Mouse (Mus musculus) forebrain, embryonic 15.5 days (tissue): ENCODE results near the gene Ppp1r9b. TPM values are rescaled to one million over a fixed set of nuclear protein-coding genes. Genes with fewer than 3 reads are reported as not detected.

Experiments used
- ATAC-seq: fragments of 200-750 bp; cut with Nextera tagmentation; replicated peaks from 2 replicates; pipeline ENCODE4 v1.8.0; 2017; ENCODE audit warnings: mild to moderate bottlenecking, moderate TSS enrichment, moderate library complexity
- H3K27ac ChIP-seq: fragments of 300-500 bp; sonication (generic); replicated peaks from 2 replicates; pipeline ENCODE4 v1.5.1; 2015; ENCODE audit warnings: mild to moderate bottlenecking, inconsistent platforms
- H3K27me3 ChIP-seq: fragments of 300-500 bp; sonication (generic); 2 replicates; pipeline ENCODE4 v1.6.1; 2015; ENCODE audit warnings: inconsistent platforms
- H3K36me3 ChIP-seq: fragments of 300-500 bp; sonication (generic); 2 replicates; pipeline ENCODE4 v1.6.1; 2015; ENCODE audit warnings: mild to moderate bottlenecking, inconsistent platforms
- H3K4me1 ChIP-seq: fragments of 300-500 bp; sonication (generic); 2 replicates; pipeline ENCODE4 v1.6.1; 2015; ENCODE audit warnings: inconsistent platforms
- H3K4me2 ChIP-seq: fragments of 300-500 bp; sonication (generic); replicated peaks from 2 replicates; pipeline ENCODE4 v1.6.1; 2015; ENCODE audit warnings: mild to moderate bottlenecking, inconsistent platforms
- H3K4me3 ChIP-seq: fragments of 300-500 bp; sonication (generic); 2 replicates; pipeline ENCODE4 v1.5.1; 2015; ENCODE audit warnings: mild to moderate bottlenecking, inconsistent platforms
- H3K9ac ChIP-seq: fragments of 300-500 bp; sonication (generic); replicated peaks from 2 replicates; pipeline ENCODE4 v1.6.1; 2015; ENCODE audit warnings: mild to moderate bottlenecking, inconsistent platforms
- H3K9me3 ChIP-seq: fragments of 300-500 bp; sonication (generic); 2 replicates; pipeline ENCODE4 v1.6.1; 2016; ENCODE audit warnings: inconsistent platforms
- WGBS: fragments of 180-500 bp; shearing (Covaris S2); methylation state at CpG from one replicate; pipeline ENCODE4 v1.1.7; 2015; ENCODE audit warnings: mixed read lengths; 5-methylcytosine and 5-hydroxymethylcytosine counted together
- polyA plus RNA-seq: library from polyadenylated mRNA; unstranded; fragments of >200 nt; fragmentation: Nextera tagmentation; extraction: Ambion mirVana; gene quantifications from 2 replicates; pipeline ENCODE4 v1.2.1, GENCODE M21; 2015

Ppp1r9b gene
- polyA plus RNA-seq = 23.0 and 23.9 TPM in 2 replicates

DNA sequence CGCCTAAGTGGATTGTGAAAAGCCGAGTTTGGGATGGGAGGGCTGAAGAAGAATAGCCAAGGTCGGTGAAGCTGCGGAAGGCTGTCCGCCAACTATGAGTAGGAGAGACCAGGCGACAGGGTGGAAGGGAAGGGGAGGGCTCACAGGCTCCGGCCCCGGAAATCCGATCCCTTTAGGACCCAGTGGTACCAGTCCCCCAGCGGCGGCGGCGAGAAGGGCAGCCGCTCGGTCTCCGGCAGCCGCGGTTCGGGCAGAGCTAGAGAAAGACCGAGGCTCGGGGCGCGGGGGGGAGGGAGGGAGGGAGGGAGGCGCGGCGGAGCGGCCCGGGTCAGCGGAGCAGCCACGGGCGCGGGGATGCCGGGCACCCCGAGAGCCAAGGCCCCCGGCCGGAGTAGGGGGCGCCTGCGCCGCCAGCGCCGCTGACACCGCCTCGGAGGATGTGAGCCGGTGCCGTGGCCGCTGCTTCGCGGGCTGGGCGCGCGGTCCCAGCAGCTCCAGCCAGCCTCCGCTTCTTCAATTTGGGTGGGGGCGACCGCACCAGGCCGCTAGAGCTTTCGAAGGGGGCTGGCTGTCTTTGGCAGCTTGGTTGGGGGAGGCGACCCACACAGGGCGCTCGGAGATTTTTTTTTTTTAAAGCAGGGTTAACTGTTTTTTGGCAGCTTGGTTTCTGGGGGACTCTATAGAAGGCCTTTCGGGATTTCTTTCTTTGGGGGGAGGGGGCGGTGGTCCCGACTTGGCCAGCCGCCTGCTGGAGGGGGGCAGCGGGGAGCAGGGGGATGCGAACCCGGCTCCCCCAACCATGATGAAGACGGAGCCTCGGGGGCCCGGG is at the start of gene Ppp1r9b:
TSS of gene Ppp1r9b (plus strand) at position 287 of the 829 bp plus-strand sequence.
- H3K27ac ChIP-seq = peak within 1 kb of the TSS; percentile 96
- WGBS = under 1% methylated on average over 48 of the region's 69 CpGs

GRCm38 (mm10) chr11:94941121-94941520 is 49.7 kb upstream of the Ppp1r9b start:
- peaks cover 32% of the 10 kb centered on the region for H3K27me3 ChIP-seq
- no peak for ATAC-seq
- peaks cover 15% of the 10 kb centered on the region for H3K4me1 ChIP-seq

More for the DNA sequence above, at the start of gene Ppp1r9b:
- peak; percentile 83 for ATAC-seq
- peak within 1 kb of the TSS; percentile 95 for H3K4me3 ChIP-seq
- H3K4me2 ChIP-seq = peak within 1 kb of the TSS; percentile 96
- H3K27me3 ChIP-seq = no peaks in the 10 kb centered on the region
- H3K9me3 ChIP-seq = no peaks in the 10 kb centered on the region
- peak within 1 kb of the TSS; percentile 97 for H3K9ac ChIP-seq
- peaks cover 67% of the 10 kb centered on the region for H3K4me1 ChIP-seq
- H3K36me3 ChIP-seq = no peaks in the 10 kb centered on the region

DNA sequence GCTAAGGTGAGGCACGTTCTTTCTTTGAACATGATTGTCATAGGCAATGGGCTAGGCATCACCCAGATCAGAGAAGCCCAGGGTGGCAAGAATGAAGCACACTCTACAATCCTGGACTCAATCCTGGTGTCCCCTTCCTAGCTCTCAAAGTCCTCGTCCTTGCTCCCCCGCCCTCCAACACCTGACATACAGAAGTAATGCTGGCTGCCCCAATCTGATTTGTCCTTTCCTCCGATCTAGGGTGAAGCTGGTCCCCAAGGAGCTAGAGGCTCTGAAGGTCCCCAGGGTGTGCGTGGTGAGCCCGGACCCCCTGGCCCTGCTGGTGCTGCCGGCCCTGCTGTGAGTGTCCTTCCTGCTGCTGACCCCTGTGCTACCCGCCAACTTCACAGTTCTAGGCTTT is 49.1 kb upstream of the Ppp1r9b start:
- Histone ChIP-seq H3K27ac (no peak overlapping the region), H3K4me3 (no peak overlapping the region), H3K4me2 (no peak overlapping the region), H3K9ac (no peak overlapping the region), H3K36me3 (no peaks in the 10 kb centered on the region), H3K4me1 (peaks cover 12% of the 10 kb centered on the region), H3K9me3 (no peaks in the 10 kb centered on the region), H3K27me3 (peaks cover 25% of the 10 kb centered on the region)
- 79% methylated on average over 8 of the region's 8 CpGs for WGBS
- no peak for ATAC-seq

More at GRCm38 (mm10) chr11:94941121-94941520, 49.7 kb upstream of the Ppp1r9b start:
- H3K9me3 ChIP-seq = no peaks in the 10 kb centered on the region
- H3K27ac ChIP-seq = no peak overlapping the region
- no peak overlapping the region for H3K9ac ChIP-seq
- H3K4me3 ChIP-seq = no peak overlapping the region
- no peaks in the 10 kb centered on the region for H3K36me3 ChIP-seq
- no peak overlapping the region for H3K4me2 ChIP-seq
- WGBS = 38% methylated on average over 9 of the region's 9 CpGs

GRCm38 (mm10) chr11:94942282-94943023 is 48.4 kb upstream of the Ppp1r9b start:
- Histone ChIP-seq H3K36me3 (no peaks in the 10 kb centered on the region), H3K4me1 (peaks cover 5% of the 10 kb centered on the region), H3K27me3 (peaks cover 22% of the 10 kb centered on the region), H3K9ac (no peak overlapping the region), H3K4me3 (no peak overlapping the region), H3K27ac (no peak overlapping the region), H3K4me2 (no peak overlapping the region), H3K9me3 (no peaks in the 10 kb centered on the region)
- no peak for ATAC-seq
- 50% methylated on average over 13 of the region's 13 CpGs for WGBS

GRCm38 (mm10) chr11:94943054-94943453 is 47.8 kb upstream of the Ppp1r9b start:
- no peak overlapping the region for H3K4me3 ChIP-seq
- ATAC-seq = no peak
- H3K4me1 ChIP-seq = no peaks in the 10 kb centered on the region
- H3K9me3 ChIP-seq = no peaks in the 10 kb centered on the region
- no peak overlapping the region for H3K4me2 ChIP-seq
- H3K27ac ChIP-seq = no peak overlapping the region
- no peaks in the 10 kb centered on the region for H3K36me3 ChIP-seq
- 78% methylated on average over 15 of the region's 15 CpGs for WGBS
- H3K9ac ChIP-seq = no peak overlapping the region
- H3K27me3 ChIP-seq = peaks cover 16% of the 10 kb centered on the region

DNA sequence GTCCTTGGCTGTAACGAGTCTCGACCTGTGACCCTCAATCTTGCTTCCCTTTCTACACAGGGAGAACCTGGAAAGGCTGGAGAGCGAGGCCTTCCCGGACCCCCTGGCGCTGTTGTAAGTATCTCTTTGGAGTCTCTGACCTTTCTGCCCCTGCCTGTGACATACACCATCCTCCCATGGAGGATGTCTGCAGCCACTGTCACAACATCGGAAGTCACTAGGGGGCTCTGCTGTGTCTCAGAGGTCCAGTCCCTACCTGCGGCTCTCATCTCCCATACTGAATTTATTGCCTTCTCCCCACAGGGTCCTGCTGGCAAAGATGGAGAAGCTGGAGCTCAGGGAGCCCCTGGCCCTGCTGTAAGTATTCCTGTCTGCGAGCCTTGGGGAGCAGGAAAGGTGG is 46.5 kb upstream of the Ppp1r9b start:
- Histone ChIP-seq H3K4me1 (no peaks in the 10 kb centered on the region), H3K9ac (no peak overlapping the region), H3K27me3 (peaks cover 5% of the 10 kb centered on the region; the same call in 1 of the 2 replicates), H3K36me3 (no peaks in the 10 kb centered on the region), H3K9me3 (no peaks in the 10 kb centered on the region), H3K27ac (no peak overlapping the region), H3K4me2 (no peak overlapping the region), H3K4me3 (no peak overlapping the region)
- 22% methylated on average over 8 of the region's 8 CpGs for WGBS
- ATAC-seq = no peak

- H3K4me2 ChIP-seq = no peak overlapping the region
- ATAC-seq = no peak
- WGBS = 93% methylated on average over 12 of the region's 12 CpGs
- no peaks in the 10 kb centered on the region for H3K4me1 ChIP-seq
- H3K36me3 ChIP-seq = no peaks in the 10 kb centered on the region
- H3K27ac ChIP-seq = no peak overlapping the region
- H3K9me3 ChIP-seq = no peaks in the 10 kb centered on the region
- H3K9ac ChIP-seq = no peak overlapping the region
- no peak overlapping the region for H3K4me3 ChIP-seq
- no peaks in the 10 kb centered on the region for H3K27me3 ChIP-seq
These were observed 45.6 kb upstream of the Ppp1r9b start for GRCm38 (mm10) chr11:94945236-94945635.

- under 1% methylated on average over 6 of the region's 6 CpGs for WGBS
- ATAC-seq = 0 out of 2 replicates have a peak, but pooled peaks have one; percentile 48
These were observed 38.7 kb upstream of the Ppp1r9b start for GRCm38 (mm10) chr11:94952169-94952568.

DNA sequence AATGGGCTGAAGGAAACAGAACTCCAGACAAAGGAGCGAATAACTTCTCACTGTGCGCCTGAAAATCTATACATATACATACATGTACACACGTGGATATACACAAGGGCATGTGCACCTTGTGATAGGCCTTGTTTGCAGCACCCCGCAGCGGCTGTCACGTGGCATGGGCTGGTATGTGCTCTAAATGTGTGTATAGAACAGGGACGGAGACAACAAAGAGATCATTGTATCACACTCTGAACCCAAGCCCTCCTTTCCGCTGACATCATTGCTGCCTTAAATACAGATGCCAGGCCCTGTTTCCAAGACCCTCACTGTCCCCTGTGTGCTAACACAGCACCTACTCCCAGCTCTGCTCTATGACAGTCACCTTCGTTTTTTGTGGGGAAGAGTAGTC is 35.7 kb upstream of the Ppp1r9b start:
- Histone ChIP-seq H3K4me2 (no peak overlapping the region), H3K27me3 (no peaks in the 10 kb centered on the region), H3K9me3 (no peaks in the 10 kb centered on the region), H3K27ac (no peak overlapping the region), H3K36me3 (no peaks in the 10 kb centered on the region), H3K4me1 (peaks cover 28% of the 10 kb centered on the region), H3K4me3 (no peak overlapping the region), H3K9ac (no peak overlapping the region)
- peak; percentile 39; the same call in 1 of the 2 replicates for ATAC-seq
- WGBS = 39% methylated on average over 9 of the region's 9 CpGs

More at GRCm38 (mm10) chr11:94952169-94952568, 38.7 kb upstream of the Ppp1r9b start:
- H3K27me3 ChIP-seq = no peaks in the 10 kb centered on the region
- no peaks in the 10 kb centered on the region for H3K9me3 ChIP-seq
- H3K4me1 ChIP-seq = peaks cover 18% of the 10 kb centered on the region
- H3K27ac ChIP-seq = peak overlapping the region; percentile 48
- no peak overlapping the region for H3K4me2 ChIP-seq
- no peaks in the 10 kb centered on the region for H3K36me3 ChIP-seq
- no peak overlapping the region for H3K9ac ChIP-seq
- no peak overlapping the region for H3K4me3 ChIP-seq

- Histone ChIP-seq H3K4me2 (no peak overlapping the region), H3K4me1 (peaks cover 21% of the 10 kb centered on the region), H3K27me3 (no peaks in the 10 kb centered on the region), H3K9me3 (no peaks in the 10 kb centered on the region), H3K27ac (peak overlapping the region; percentile 47), H3K36me3 (no peaks in the 10 kb centered on the region), H3K9ac (no peak overlapping the region), H3K4me3 (no peak overlapping the region)
- 84% methylated on average over 9 of the region's 9 CpGs for WGBS
- 0 out of 2 replicates have a peak, but pooled peaks have one; percentile 26 for ATAC-seq
These were observed 33.2 kb upstream of the Ppp1r9b start for GRCm38 (mm10) chr11:94957693-94958064.

- Histone ChIP-seq H3K27ac (peak overlapping the region; percentile 47), H3K9me3 (no peaks in the 10 kb centered on the region), H3K4me2 (no peak overlapping the region), H3K27me3 (no peaks in the 10 kb centered on the region), H3K36me3 (no peaks in the 10 kb centered on the region), H3K9ac (no peak overlapping the region), H3K4me1 (peaks cover 18% of the 10 kb centered on the region), H3K4me3 (no peak overlapping the region)
- ATAC-seq = peak; percentile 41
- 16% methylated on average over 8 of the region's 8 CpGs for WGBS
These were observed 32.6 kb upstream of the Ppp1r9b start for GRCm38 (mm10) chr11:94958065-94958858.
